Comparison of ENCODE assay signal across 8 mouse cellular contexts in genomic region chr1:34060446-34060845, GRCm38 (mm10).
A peak's percentile ranks its signal among the peaks of the same experiment; 100 is the strongest.
DNase-seq lines count a peak whose midpoint lies in the region; ATAC-seq lines count a peak whose summit lies in the region.

No protein-coding gene starts in this region.

- ATAC-seq in kidney, embryonic 15.5 days (replicated peaks; ENCODE audit: low FRiP score) = no peak
- no peak for ATAC-seq in CD4-positive, CD25-positive, alpha-beta regulatory T cell, adult 4 months

- no peak overlapping the region for H3K9ac ChIP-seq in kidney, embryonic 15.5 days

- no peak overlapping the region for H3K27ac ChIP-seq in kidney, embryonic 15.5 days

- H3K4me1 ChIP-seq in kidney, embryonic 15.5 days = peaks cover 21% of the 10 kb centered on the region

- WGBS in kidney, embryonic 15.5 days = 16% methylated on average over 6 of the region's 6 CpGs

- no peak overlapping the region for H3K4me2 ChIP-seq in kidney, embryonic 15.5 days

- H3K4me3 ChIP-seq in kidney, embryonic 15.5 days (replicated peaks) = no peak overlapping the region

- H3K36me3 ChIP-seq in kidney, embryonic 15.5 days = no peaks in the 10 kb centered on the region

- peak; percentile 26 for DNase-seq in kidney, adult 18-20 months
- DNase-seq in embryo, embryonic 10.5 days (ENCODE audit: low spot score) = peak; percentile 75
- DNase-seq in heart, postnatal 36 days = peak; percentile 43 to 51
- peak; percentile 21 for DNase-seq in lung, postnatal 14 days
- no peak for DNase-seq in c-Kit-positive CD71-positive TER-119-positive erythroid progenitor cells, embryonic 14.5 days (ENCODE audit: low spot score)
- no peak for DNase-seq in natural killer cell, adult 2 months (ENCODE audit: low spot score in 2 of 2)

- H3K27me3 ChIP-seq in kidney, embryonic 15.5 days = no peaks in the 10 kb centered on the region

- intact Hi-C loops in heart, postnatal 36 days (cut with DNase I) = loop anchor here (2.0 to 5.0 kb wide), 3 partner anchors 50 to 168 kb away; no protein-coding TSS in a partner anchor

- no peaks in the 10 kb centered on the region for H3K9me3 ChIP-seq in kidney, embryonic 15.5 days (replicated peaks)

Comparison
In these comparisons a context has a peak if more than half of its experiments do, and no peak if none do; other contexts are left out.
1. DNase-seq: peak in kidney, adult 18-20 months (single experiment), embryo, embryonic 10.5 days (single experiment), heart, postnatal 36 days (2 of 2) and lung, postnatal 14 days (single experiment); none in c-Kit-positive CD71-positive TER-119-positive erythroid progenitor cells, embryonic 14.5 days (single experiment) and natural killer cell, adult 2 months (0 of 2).